Mouse (Mus musculus) left cerebral cortex, adult 11 months (tissue): Measurements from ENCODE around the gene Oit3.

ENCODE experiments used
- DNase-seq: peaks from one replicate; pipeline ENCODE4 v3.0.0; 2022; ENCODE audit warnings: low spot score

The Oit3 gene

DNA sequence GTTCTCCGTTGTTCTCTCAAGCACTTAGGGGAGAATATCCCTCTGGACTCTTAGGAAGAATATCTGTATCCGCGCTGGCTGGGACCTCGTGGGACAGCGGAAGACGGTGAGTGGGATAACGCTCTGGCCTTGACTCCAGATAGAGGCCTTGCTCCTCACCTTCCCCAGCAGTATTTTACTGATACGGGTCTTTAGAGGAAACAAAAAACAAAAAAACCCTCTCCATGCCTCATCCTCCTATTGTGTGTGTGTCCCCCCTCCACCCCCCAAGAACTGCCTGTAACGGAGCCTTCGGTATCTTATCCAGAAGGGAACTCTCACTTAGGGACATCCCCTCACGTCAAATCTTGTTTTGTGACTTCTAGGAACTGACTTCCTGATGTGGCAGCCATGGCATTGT is at the start of gene Oit3:
Oit3 (minus strand) TSS at position 44 of the 400 bp plus-strand sequence.
- no peak for DNase-seq

DNA sequence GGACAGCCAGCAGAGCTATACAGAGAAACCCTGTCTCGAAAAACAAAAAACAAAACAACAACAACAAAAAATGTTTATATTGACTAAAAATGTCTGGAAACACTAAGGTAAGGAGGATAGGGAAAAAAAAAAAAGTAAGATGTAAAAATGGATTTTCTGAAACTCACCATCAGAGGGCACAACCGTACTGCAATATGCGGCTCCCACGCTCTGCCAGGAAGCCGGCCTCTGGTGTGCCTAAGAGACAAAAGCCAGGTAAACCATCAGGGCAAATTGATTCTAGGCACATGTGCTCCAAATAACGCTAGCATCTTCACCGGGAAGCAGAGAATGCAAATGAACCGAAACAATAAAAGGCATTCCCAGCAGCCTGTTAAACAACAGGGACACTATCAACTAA is 49.3 kb upstream of the Oit3 start:
- no peak for DNase-seq

- DNase-seq = no peak
These were observed 47.8 kb upstream of the Oit3 start for GRCm38 (mm10) chr10:59489411-59489810.

- no peak for DNase-seq
These were observed 45.8 kb upstream of the Oit3 start for GRCm38 (mm10) chr10:59487351-59487750.

DNA sequence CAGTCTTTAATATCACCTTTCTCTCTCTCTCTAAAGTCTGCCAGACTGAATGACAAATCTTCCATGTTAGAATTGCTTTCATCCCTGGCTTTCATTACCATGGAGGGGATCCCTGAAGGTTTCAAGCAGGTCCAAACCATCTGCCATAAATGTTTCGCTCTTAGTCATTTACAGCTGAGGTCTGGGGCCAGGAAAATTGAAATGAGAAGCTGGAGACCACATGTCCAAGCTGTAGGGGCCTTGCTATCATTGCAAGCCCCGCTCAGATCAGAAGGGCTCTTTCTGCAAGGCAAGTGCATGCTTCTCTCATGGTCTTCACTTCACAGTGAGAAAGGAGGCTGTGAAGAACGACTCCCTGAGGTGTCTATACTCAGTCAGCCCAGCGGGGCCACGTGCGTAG is 42.7 kb upstream of the Oit3 start:
- no peak for DNase-seq

DNA sequence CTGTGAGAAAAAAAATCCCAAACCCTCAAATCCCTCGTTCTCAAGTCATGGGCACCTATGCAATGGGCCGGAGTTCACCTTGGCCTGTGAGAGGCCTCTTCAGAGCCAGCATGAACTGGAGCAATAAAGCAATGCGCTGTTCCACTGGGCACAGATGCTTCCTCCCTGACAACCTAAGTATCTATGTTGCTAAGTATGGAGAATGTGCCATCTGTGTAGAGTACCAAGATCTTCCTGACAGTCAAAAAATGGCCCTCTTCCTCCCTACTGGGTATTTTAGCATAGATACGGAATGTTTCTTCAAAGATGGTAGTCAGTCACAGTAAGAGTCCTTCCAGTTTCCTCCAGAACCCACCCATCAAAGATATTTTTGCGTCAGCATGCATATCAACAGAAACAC is 39.8 kb upstream of the Oit3 start:
- DNase-seq = no peak

DNA sequence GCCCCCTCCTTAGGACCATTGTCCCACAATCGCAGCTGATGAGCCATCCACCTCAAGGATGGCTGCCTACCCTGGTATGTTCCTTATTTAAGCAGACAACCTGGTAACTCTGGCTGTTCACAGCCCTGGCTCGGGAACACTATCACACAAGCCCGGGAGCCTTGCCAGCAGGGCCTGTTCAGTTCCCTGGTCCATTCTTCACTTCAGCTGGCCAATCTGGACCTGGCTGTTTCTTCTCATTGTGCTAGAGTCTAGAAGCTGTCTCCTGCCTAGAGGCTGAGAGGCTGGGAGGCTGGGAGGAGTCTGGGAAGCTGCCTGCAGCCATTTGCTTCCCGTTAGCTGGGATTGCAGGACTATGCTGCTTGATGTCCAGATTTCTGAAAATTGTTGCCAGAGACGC is 28.9 kb upstream of the Oit3 start:
- no peak for DNase-seq

DNA sequence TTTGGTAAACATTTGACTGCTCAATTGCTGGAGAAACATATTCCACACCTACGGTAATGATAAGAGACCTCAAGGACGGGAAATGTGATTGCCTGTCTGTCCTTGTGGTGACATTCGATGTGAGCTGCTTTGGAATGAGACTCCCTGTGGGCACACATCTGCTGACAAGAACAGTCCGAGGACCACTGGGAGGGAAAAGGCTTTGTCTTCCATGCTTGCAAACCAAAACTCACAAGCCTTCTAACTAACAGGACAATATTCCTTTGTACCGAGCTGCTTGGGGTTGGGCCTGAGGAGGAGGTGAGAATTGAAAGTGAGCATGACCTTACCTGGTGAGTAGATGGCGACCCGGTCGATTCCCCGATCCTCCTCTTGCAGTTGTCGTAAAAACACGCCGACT is 25.7 kb upstream of the Oit3 start:
- no peak for DNase-seq

DNA sequence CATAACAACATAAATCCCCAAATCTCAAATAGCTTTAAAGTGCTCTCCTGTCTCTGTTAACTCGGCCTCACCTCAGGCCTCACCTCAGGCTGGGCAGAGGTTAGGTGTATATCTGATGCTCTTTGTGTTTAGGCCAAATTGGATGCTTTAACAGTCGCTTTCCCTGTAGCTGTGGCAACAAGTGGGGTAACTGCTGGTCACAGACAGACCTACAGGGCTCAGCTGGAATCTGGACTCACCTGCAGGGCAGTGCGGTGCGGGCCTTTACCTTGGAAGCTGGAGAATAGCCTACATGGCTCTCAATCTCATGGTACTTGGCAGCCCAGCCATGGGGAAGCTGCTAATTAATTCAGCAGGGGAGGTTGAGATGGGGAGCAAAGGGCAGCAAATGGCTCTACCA is 25.0 kb upstream of the Oit3 start:
- no peak for DNase-seq

- DNase-seq = no peak
These were observed 24.0 kb upstream of the Oit3 start for GRCm38 (mm10) chr10:59465546-59465945.

DNA sequence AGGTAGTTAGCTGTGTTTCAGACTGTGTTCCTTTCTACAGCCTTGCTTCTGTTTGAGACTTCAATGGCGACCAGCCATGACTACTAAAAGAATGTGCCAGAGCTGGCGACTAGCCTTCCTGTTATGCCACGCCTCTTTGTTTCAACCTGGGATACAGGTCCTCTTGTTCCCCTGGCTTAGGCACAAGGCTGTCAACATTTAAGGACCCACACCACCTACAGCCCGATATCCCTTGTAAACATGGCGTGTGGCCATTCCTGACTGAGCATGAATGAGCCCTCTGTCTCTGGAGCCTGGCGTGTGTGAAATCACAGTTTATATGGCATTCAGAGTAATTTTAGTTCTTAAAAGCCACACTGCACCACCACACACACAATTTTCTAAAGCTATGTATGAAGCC is 20.7 kb upstream of the Oit3 start:
- no peak for DNase-seq

DNA sequence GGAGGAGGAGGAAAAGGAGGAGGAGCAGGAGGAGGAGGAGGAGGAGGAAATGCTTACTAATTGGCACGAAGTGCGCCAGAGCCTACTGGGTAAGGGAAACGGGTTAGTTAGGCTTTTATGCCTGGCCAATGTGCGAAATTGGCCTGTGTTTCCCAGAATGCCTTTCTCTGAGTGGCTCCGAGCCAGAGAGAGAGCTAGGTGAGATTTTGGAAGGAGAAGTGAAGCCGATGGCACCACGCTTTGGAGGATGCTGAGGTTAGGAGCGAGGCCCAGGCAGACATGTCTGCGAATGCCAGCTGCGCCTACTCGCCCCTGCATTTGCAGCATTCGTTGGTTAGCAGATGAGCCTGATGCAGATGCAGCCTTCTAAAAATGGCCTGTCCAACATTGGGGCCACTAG is 18.2 kb upstream of the Oit3 start:
- DNase-seq = no peak

GRCm38 (mm10) chr10:59454631-59455030 is 13.1 kb upstream of the Oit3 start:
- DNase-seq = no peak

GRCm38 (mm10) chr10:59451839-59452238 is 10.3 kb upstream of the Oit3 start:
- DNase-seq = no peak

DNA sequence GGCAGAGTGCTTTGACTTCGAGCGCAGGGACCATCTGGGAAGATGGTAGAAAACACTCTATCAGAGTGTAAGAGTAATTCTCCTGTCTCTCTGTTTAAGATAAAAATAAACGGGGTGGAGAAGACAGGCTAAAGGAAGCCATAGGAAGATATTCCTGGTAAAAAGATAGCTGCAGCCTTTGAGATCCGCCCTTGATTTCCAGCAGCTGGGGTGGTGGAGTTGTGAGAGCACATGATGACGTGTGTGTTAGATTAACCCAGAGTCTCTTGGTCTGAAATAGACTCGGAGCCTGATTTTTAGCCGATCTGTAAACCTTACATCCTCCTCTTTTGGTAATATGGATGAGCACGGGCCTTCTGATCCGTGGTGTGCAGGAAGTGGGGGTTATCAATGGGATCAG is 6.0 kb upstream of the Oit3 start:
- peak; percentile 37 for DNase-seq

DNA sequence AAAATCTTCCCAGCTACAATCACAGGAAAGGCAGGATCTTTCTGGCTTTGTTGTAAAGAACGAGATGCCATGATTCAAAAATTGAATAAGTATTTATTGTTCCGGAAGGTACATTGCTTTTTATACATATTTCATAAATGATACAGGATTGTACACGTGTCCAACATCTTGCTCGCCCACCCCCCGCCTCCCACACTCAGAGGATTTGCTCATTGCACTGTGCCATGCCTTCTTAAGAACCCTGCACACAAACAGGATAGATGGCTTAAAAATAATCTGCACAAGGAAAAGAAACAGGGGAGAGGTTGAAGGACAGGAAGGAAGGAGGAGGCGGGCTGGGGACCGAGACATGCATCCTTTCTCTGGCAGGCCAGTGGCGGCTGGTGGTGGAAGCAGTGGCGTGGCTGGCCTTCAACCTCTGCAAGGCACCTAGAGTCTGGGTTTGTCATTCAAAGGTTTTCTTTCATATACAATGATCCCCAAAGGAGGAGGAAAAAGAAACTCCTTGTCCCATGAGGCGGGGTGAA is 5.4 kb upstream of the Oit3 start:
- no peak for DNase-seq

DNA sequence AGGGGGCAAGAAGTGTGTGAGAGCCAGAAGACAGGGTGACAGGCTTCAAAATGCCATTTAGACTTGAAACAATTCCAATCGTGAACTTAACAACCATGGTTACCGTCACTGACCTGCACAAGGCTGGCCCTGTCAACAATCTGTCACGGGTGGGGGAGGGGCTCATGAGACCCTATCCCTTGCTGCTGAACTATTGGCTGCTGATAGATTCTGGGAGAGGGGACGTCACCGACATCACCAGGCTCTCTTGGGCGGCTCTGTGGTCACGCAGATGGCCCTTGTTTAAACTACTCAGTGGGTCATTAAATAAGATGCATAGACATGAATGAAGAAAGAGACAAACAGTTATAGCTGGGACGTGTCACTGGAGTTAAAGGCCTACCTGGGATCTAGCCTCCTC is 3.1 kb upstream of the Oit3 start:
- no peak for DNase-seq

DNA sequence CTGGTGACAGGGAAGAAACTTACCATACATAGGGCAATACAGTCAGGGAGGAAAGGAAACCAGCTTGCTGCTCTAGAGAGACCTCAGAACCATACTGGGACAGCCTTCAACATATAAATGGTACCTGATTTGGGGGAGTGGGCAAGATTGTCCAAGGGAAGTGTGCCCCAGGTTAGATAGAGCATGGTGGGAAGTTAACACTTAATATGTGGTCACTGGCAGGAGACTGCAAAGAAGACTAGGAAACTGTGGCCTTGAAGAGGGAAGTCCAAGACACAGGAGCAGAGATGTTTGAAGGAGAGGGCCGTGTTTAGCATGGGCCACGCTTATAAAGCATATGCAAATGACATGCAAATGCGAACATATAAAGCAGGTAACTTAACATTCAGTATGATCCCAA is 2.5 kb upstream of the Oit3 start:
- no peak for DNase-seq

- DNase-seq = no peak
These were observed 1.6 kb upstream of the Oit3 start for GRCm38 (mm10) chr10:59443212-59443611.

- DNase-seq = no peak
These were observed 1.4 kb downstream of the Oit3 start for GRCm38 (mm10) chr10:59440177-59440576.

GRCm38 (mm10) chr10:59439508-59439931 is 2.1 kb downstream of the Oit3 start:
- DNase-seq = no peak

DNA sequence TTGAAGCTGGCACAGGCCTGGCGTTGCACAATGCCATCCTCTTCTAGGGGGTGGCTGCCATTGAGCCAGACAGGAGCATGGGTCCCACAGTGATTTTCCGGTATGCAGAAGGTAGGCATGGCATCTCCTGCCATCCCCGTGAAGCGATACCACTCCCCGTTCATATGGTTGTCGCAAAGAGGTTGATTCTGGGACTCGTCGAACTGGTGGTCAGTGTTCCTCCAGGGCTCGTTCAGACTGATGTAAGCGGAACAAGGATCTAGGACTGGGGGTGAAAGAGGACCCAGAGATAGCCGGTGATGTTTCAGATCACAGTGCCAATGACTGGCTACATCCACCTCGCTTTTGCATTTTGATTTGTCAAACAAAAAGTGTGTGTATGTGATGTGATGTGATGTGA is 2.9 kb downstream of the Oit3 start:
- DNase-seq = no peak

- DNase-seq = no peak
These were observed 5.8 kb downstream of the Oit3 start for GRCm38 (mm10) chr10:59435746-59436145.

- DNase-seq = no peak
These were observed 10.8 kb downstream of the Oit3 start for GRCm38 (mm10) chr10:59430701-59431218.
